Mouse (Mus musculus): ENCODE measurements around the gene Rnf19b.

Gene Rnf19b

DNA sequence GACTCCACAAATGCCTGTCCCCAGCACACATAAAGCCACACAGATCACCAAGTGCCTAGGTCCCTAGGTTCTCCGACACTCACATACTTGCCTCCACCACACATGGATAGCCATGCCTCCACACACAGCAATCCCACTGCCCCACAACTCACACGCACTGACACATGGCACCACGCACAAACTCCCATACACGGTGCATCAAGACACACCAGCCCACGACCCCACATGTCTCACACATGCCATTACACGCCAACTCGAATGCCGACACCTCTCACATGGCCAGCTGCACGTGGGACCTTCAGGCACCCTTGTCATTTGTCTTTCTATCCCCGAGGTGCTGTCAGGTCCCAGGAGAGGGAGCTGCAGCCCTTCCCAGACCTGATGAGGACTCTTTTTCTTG lies 61.6 kb downstream of the Rnf19b start:
- DNase-seq (ENCODE audit: low spot score), result no peak

GRCm38 (mm10) chr4:129120520-129121445 lies 62.7 kb downstream of the Rnf19b start:
- peak; percentile 81 for DNase-seq (ENCODE audit: low spot score)

DNA sequence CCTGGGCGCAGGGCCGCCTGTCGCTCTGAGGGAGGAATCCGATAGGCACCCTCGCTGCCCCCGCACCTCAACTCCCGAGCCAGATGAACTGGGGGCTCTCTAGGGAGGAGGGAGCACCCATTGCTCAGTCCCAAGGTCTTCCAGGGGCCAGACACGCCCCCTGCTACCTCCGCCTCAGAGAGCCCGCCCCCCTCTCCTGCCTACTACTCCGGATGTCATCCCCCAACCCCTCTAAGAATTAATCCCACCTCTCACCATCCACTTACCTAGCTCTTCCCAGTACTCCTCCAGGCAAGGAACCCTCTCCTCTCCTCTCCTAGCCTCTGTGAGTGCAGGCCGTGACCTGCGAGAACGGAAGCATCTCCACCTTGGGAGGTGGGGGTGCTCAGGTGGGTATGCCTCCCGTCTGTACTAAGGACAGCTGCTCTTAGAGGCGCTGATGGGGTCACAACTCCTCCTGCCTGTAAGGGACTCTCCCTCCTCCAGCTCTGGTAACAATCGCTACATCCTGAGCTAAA lies 63.6 kb downstream of the Rnf19b start, which contains the start of gene Hpca:
Hpca (minus strand) TSS at position 468 of the 518 bp plus-strand sequence.
- no peak for DNase-seq (ENCODE audit: low spot score)

- DNase-seq (ENCODE audit: low spot score), result no peak
Observed at GRCm38 (mm10) chr4:129122107-129122506, 64.0 kb downstream of the Rnf19b start.

DNA sequence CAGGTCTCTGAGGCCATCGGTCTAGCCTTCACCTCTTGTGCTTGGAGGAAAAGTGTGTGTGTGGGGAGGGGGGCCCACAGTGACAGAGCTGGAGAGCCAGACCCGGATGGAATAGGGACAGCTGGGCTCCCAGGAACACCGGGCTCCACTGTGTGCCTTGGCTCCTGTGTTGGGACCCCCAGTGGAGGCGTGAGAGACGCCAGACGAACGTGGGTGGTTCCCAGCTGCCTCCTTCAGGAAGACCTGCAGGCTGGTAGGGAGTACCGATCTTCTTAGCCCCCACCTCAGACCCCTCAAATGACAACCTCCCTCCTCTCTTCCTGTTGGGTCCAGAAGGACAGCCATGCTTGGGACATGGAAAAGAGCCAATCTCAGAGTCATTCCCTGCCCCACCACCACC lies 64.6 kb downstream of the Rnf19b start:
- DNase-seq (ENCODE audit: low spot score), result no peak

GRCm38 (mm10) chr4:129124652-129125146 lies 66.6 kb downstream of the Rnf19b start:
- DNase-seq (ENCODE audit: low spot score), result no peak

- DNase-seq (ENCODE audit: low spot score), result peak; percentile 41
Observed at GRCm38 (mm10) chr4:129125736-129126451, 67.8 kb downstream of the Rnf19b start.

GRCm38 (mm10) chr4:129128582-129129338 lies 70.7 kb downstream of the Rnf19b start:
- no peak for DNase-seq (ENCODE audit: low spot score)

DNA sequence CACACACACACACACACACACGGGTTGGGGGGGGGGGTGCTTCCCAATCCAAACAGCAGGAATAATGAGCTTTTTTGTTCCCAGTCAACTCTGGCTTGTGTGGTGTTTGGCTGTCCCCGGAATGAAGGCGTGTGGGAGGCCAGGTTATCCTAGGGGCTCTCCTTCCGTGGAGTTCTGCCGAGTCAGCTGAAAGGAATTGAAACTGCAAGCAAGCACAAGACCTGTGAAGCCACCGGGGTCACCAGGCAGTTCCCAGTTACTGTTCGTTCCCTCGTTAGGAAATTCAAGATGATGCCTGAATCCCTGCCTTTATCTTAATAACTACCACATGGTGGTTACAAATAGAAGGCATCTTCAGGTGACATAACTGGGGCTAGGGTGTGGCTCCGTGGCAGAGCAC lies 71.3 kb downstream of the Rnf19b start:
- no peak for DNase-seq (ENCODE audit: low spot score)

GRCm38 (mm10) chr4:129130149-129130548 lies 72.1 kb downstream of the Rnf19b start:
- DNase-seq (ENCODE audit: low spot score), result peak; percentile 33

DNA sequence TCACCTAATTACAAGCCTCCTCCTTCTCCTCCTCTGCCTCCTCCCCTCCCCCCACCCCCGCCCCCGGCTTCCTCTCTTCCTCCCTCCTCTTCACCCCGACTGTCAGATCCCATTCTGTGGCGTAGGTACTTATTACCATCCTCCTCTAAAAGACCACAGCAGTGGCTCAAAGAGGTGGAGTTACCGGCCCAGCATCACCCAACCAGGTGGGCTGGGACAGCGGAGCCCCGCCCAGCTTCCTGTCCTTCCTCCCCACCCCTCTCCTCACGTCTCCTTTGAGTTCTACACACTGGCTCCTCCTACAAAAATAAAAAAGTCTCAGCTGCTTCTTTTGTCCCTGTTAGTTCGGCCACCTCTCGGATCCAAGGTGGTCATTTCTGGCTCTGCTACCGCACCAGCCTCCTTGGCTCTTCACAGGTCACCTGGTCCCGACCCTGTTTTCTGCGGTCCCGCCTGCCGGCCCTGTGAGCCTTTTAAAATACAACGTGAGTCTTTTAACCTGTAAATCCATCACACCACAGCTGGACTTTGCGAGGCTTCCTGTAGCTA lies 72.8 kb downstream of the Rnf19b start:
- DNase-seq (ENCODE audit: low spot score), result no peak

GRCm38 (mm10) chr4:129134799-129135585 lies 76.9 kb downstream of the Rnf19b start:
- peak; percentile 77 for DNase-seq (ENCODE audit: low spot score)

All from ovary, postnatal 36 days (tissue).